Mouse (Mus musculus) embryonic facial prominence, embryonic 11.5 days (tissue): ENCODE results near the gene Ppp6r2. TPM values are rescaled to one million over a fixed set of nuclear protein-coding genes. Genes with fewer than 3 reads are reported as not detected.

Experiments used
- ATAC-seq: fragments of 200-750 bp; cut with Nextera tagmentation; replicated peaks from 2 replicates; pipeline ENCODE4 v1.8.0; 2017; ENCODE audit warnings: low read depth; ENCODE audit not compliant: insufficient number of reproducible peaks, low FRiP score, low TSS enrichment
- DNase-seq: peaks from one replicate; pipeline ENCODE4 v3.0.0-alpha.2; 2015; ENCODE audit warnings: low spot score
- H3K27ac ChIP-seq: fragments of 300-500 bp; sonication (generic); replicated peaks from 2 replicates; pipeline ENCODE4 v1.5.1; 2014; ENCODE audit warnings: mild to moderate bottlenecking, low read depth, low read length, control low read depth
- H3K27me3 ChIP-seq: fragments of 300-500 bp; sonication (generic); 2 replicates; pipeline ENCODE4 v1.6.1; 2014; ENCODE audit warnings: mild to moderate bottlenecking, low read length, moderate library complexity, mixed read lengths; ENCODE audit not compliant: control insufficient read depth, insufficient read depth
- H3K36me3 ChIP-seq: fragments of 300-500 bp; sonication (generic); replicated peaks from 2 replicates; pipeline ENCODE4 v1.6.1; 2014; ENCODE audit warnings: low read depth, mild to moderate bottlenecking, low read length, moderate library complexity, mixed read lengths; ENCODE audit not compliant: control insufficient read depth, insufficient read depth
- H3K4me1 ChIP-seq: fragments of 300-500 bp; sonication (generic); 2 replicates; pipeline ENCODE4 v1.6.1; 2014; ENCODE audit warnings: low read length, mixed read lengths; ENCODE audit not compliant: control insufficient read depth, insufficient read depth
- H3K4me2 ChIP-seq: fragments of 300-500 bp; sonication (generic); 2 replicates; pipeline ENCODE4 v1.6.1; 2014; ENCODE audit warnings: low read depth, mild to moderate bottlenecking, control low read depth, low read length, moderate library complexity
- H3K4me3 ChIP-seq: fragments of 300-500 bp; sonication (generic); 2 replicates; pipeline ENCODE4 v1.5.1; 2014; ENCODE audit warnings: low read depth, low read length, control low read depth
- H3K9ac ChIP-seq: fragments of 300-500 bp; sonication (generic); replicated peaks from 2 replicates; pipeline ENCODE4 v1.6.1; 2014; ENCODE audit warnings: mild to moderate bottlenecking, control low read depth, low read length
- H3K9me3 ChIP-seq: fragments of 300-500 bp; sonication (generic); replicated peaks from 2 replicates; pipeline ENCODE4 v1.6.1; 2016; ENCODE audit warnings: mild to moderate bottlenecking, low read length, inconsistent platforms, mixed read lengths; ENCODE audit not compliant: control insufficient read depth
- WGBS: fragments of 180-500 bp; shearing (Covaris S2); extraction: QIAGEN DNeasy Blood & Tissue Kit; methylation state at CpG from one replicate; pipeline ENCODE4 v1.1.7; 2014; 5-methylcytosine and 5-hydroxymethylcytosine counted together
- polyA plus RNA-seq: library from polyadenylated mRNA; unstranded; fragments of >200 nt; fragmentation: Nextera tagmentation; extraction: Ambion mirVana; gene quantifications from 2 replicates; pipeline ENCODE4 v1.2.1, GENCODE M21; 2014

The Ppp6r2 gene
- polyA plus RNA-seq, 1 experiment from 2014 or later = 25.1 TPM

GRCm38 (mm10) chr15:89315190-89315731 is 103.9 kb downstream of the Ppp6r2 start, which contains the start of gene Sbf1:
Gene Sbf1, minus strand, starts transcription at chr15:89315311.
- Histone ChIP-seq H3K9me3 (no peaks in the 10 kb centered on the region), H3K36me3 (no peaks in the 10 kb centered on the region), H3K9ac (peak within 1 kb of the TSS; percentile 90), H3K4me1 (0 out of 2 replicates have a peak, but pooled peaks cover 4% of the 10 kb centered on the region), H3K27ac (no peak within 1 kb of the TSS), H3K4me3 (peak within 1 kb of the TSS; percentile 97), H3K4me2 (peak within 1 kb of the TSS; percentile 75), H3K27me3 (no peaks in the 10 kb centered on the region)
- DNase-seq (peak; percentile 98), ATAC-seq (peak; percentile 99)
- under 1% methylated on average over 37 of the region's 37 CpGs for WGBS

- no peaks in the 10 kb centered on the region for H3K9me3 ChIP-seq
- H3K9ac ChIP-seq = no peak overlapping the region
- 0 out of 2 replicates have a peak, but pooled peaks cover 4% of the 10 kb centered on the region for H3K4me1 ChIP-seq
- H3K4me2 ChIP-seq = no peak overlapping the region
- WGBS = 60% methylated on average over 11 of the region's 11 CpGs
- H3K27me3 ChIP-seq = no peaks in the 10 kb centered on the region
- no peaks in the 10 kb centered on the region for H3K36me3 ChIP-seq
- DNase-seq = peak; percentile 17
- H3K27ac ChIP-seq = no peak overlapping the region
- no peak overlapping the region for H3K4me3 ChIP-seq
- no peak for ATAC-seq
Observed at GRCm38 (mm10) chr15:89316146-89316545, 104.8 kb downstream of the Ppp6r2 start.

GRCm38 (mm10) chr15:89321264-89321663 is 109.9 kb downstream of the Ppp6r2 start:
- H3K36me3 ChIP-seq = no peaks in the 10 kb centered on the region
- no peak overlapping the region for H3K9ac ChIP-seq
- DNase-seq = no peak
- H3K27ac ChIP-seq = no peak overlapping the region
- H3K4me3 ChIP-seq = no peak overlapping the region
- H3K9me3 ChIP-seq = no peaks in the 10 kb centered on the region
- no peaks in the 10 kb centered on the region for H3K4me1 ChIP-seq
- no peak overlapping the region for H3K4me2 ChIP-seq
- 0 out of 2 replicates have a peak, but pooled peaks cover 4% of the 10 kb centered on the region for H3K27me3 ChIP-seq
- no peak for ATAC-seq
- WGBS = 80% methylated on average over 8 of the region's 8 CpGs

GRCm38 (mm10) chr15:89322670-89323522 is 111.5 kb downstream of the Ppp6r2 start, which contains the start of gene Adm2:
Gene Adm2, plus strand, starts transcription at chr15:89322720.
- ATAC-seq (no peak), DNase-seq (peak; percentile 15)
- Histone ChIP-seq H3K27ac (no peak within 1 kb of the TSS), H3K9ac (no peak within 1 kb of the TSS; the same call in 1 of the 2 replicates), H3K27me3 (0 out of 2 replicates have a peak, but pooled peaks cover 4% of the 10 kb centered on the region), H3K4me2 (peak within 1 kb of the TSS; percentile 35), H3K4me1 (no peaks in the 10 kb centered on the region), H3K9me3 (no peaks in the 10 kb centered on the region), H3K4me3 (no peak within 1 kb of the TSS), H3K36me3 (no peaks in the 10 kb centered on the region)
- 7% methylated on average over 26 of the region's 26 CpGs for WGBS

GRCm38 (mm10) chr15:89323656-89324055 is 112.3 kb downstream of the Ppp6r2 start:
- no peak for DNase-seq
- Histone ChIP-seq H3K4me2 (no peak overlapping the region), H3K9me3 (no peaks in the 10 kb centered on the region), H3K4me3 (no peak overlapping the region), H3K36me3 (no peaks in the 10 kb centered on the region), H3K4me1 (no peaks in the 10 kb centered on the region), H3K27ac (no peak overlapping the region), H3K27me3 (0 out of 2 replicates have a peak, but pooled peaks cover 4% of the 10 kb centered on the region), H3K9ac (no peak overlapping the region)
- ATAC-seq = no peak
- 89% methylated on average over 4 of the region's 4 CpGs for WGBS

GRCm38 (mm10) chr15:89326441-89326840 is 115.1 kb downstream of the Ppp6r2 start:
- Histone ChIP-seq H3K36me3 (no peaks in the 10 kb centered on the region), H3K4me2 (no peak overlapping the region), H3K9ac (no peak overlapping the region), H3K27ac (no peak overlapping the region), H3K9me3 (no peaks in the 10 kb centered on the region), H3K27me3 (0 out of 2 replicates have a peak, but pooled peaks cover 4% of the 10 kb centered on the region), H3K4me1 (no peaks in the 10 kb centered on the region), H3K4me3 (no peak overlapping the region)
- DNase-seq (no peak), ATAC-seq (no peak)
- WGBS = 65% methylated on average over 5 of the region's 5 CpGs

GRCm38 (mm10) chr15:89334271-89334670 is 122.9 kb downstream of the Ppp6r2 start, which contains the start of gene Miox:
Gene Miox, plus strand, starts transcription at chr15:89334398.
- H3K4me1 ChIP-seq = no peaks in the 10 kb centered on the region
- H3K36me3 ChIP-seq = no peaks in the 10 kb centered on the region
- DNase-seq (no peak), ATAC-seq (no peak)
- H3K9me3 ChIP-seq = no peaks in the 10 kb centered on the region
- no peaks in the 10 kb centered on the region for H3K27me3 ChIP-seq
- no peak within 1 kb of the TSS for H3K9ac ChIP-seq
- 91% methylated on average over 7 of the region's 7 CpGs for WGBS
- no peak within 1 kb of the TSS for H3K4me2 ChIP-seq
- no peak within 1 kb of the TSS for H3K4me3 ChIP-seq
- H3K27ac ChIP-seq = no peak within 1 kb of the TSS
